Mouse (Mus musculus) liver, embryonic 14.5 days (tissue): Measurements from ENCODE around the gene Rad51c.

Experiments used
- CTCF ChIP-seq: IDR thresholded peaks from 2 replicates; pipeline ENCODE4 v1.5.1; 2016; ENCODE audit warnings: antibody characterized with exemption, low read depth, control low read depth
- EP300 ChIP-seq: IDR thresholded peaks from 2 replicates; pipeline ENCODE4 v1.6.1; 2016; ENCODE audit warnings: antibody characterized with exemption, low read depth

GRCm38 (mm10) chr11:87446159-87446558, 41.4 kb upstream of the Rad51c start:
- TF ChIP-seq CTCF, result no peak
- no peak for TF ChIP-seq EP300
